Mouse (Mus musculus) mouse embryonic stem cell (cell line): Measurements from ENCODE around the gene Gpatch3.

Experiments used
- in situ Hi-C, 2 experiments: fragments of 300-500 bp; cut with MboI; formaldehyde crosslinking; loops; 1 replicate in 1 of 2; 3 replicates in 1 of 2; pipeline ENCODE4 v1.14.3; 2019 to 2020; ENCODE audit warnings: low sequenced_read_pairs in 2 of 2, low pct_unique_long_range_greater_than_20kb in 1 of 2, mixed read lengths in 1 of 2; ENCODE audit not compliant: unreplicated experiment in 1 of 2

Gpatch3 gene

GRCm38 (mm10) chr4:133632483-133633327, 58.2 kb downstream of the Gpatch3 start:
- in situ Hi-C loops = no loop called here

GRCm38 (mm10) chr4:133633332-133634042, 58.9 kb downstream of the Gpatch3 start:
- in situ Hi-C loops = no loop called here
